Mouse (Mus musculus): ENCODE results near the gene Gtdc1.

GRCm38 (mm10) chr2:44977051-44977450, 49.6 kb upstream of the Gtdc1 start:
- TF ChIP-seq USF1 (IDR thresholded peaks at IDR 0.05; ENCODE audit: low read depth) (no peak), TCF12 (IDR thresholded peaks at IDR 0.05; ENCODE audit: insufficient read depth, poor library complexity, severe bottlenecking) (no peak), REST (IDR thresholded peaks at IDR 0.05; ENCODE audit: insufficient read depth, insufficient read length) (no peak), MAX (IDR thresholded peaks at IDR 0.05; ENCODE audit: low read depth) (no peak), POLR2A (IDR thresholded peaks at IDR 0.05; ENCODE audit: insufficient read length, low read depth) (no peak), POLR2AphosphoS2 (IDR thresholded peaks at IDR 0.05; ENCODE audit: insufficient read length, low read depth) (no peak), E2F4 (IDR thresholded peaks at IDR 0.05; ENCODE audit: insufficient read depth) (no peak), SRF (IDR thresholded peaks at IDR 0.05; ENCODE audit: control insufficient read depth, insufficient read length, low read depth) (no peak), TCF3 (IDR thresholded peaks at IDR 0.05; ENCODE audit: insufficient read length, low read depth) (no peak)
